Mouse (Mus musculus) frontal cortex, postnatal 14 days (tissue): Measurements from ENCODE around the gene Zcchc12.

Experiments used
- DNase-seq, 2 experiments: peaks; one replicate each; pipeline ENCODE4 v3.0.0; 2022; ENCODE audit warnings: low spot score in 2 of 2

Gene Zcchc12

DNA sequence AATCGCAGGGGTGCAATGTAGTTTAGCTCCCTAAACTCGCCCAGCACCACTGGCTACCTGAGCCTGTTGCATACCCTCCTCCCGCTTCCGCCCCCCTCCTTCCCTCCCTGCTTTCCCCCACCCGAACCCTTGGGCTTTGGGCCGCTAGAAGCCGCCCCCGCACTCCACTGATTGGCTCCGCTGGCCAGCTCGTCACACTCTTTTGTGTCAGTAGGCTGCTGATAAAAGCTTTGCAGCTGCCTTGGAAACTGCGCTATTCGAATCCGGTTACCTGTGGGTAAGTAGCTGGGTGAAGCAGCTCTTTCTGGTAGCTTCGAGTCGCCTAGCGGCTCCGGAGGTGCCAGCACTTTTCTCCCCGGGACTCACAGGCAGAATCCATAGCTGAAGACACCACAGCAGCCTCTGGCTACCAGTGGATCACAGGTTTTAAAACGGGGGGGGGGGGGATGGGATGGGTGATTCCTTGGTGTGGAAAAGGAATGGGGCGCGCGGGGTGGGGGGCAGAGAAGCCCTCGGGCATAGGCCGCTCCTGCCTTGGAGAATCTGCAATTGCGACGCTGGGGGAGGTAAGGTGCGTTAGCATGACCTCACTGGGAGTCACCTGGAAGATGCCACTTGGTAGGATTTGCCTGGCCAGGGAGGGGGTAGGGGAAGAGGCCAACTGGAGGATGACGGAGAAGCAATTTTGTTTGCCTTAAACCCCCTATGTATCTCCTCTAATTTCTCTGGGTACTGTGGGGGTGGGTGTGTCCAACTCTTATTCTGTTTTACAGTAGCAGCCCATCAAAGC lies at the start of gene Zcchc12:
Gene Zcchc12 (plus strand): TSS at position 169 of the 790 bp plus-strand sequence.
- DNase-seq = peak; percentile 36 to 49

DNA sequence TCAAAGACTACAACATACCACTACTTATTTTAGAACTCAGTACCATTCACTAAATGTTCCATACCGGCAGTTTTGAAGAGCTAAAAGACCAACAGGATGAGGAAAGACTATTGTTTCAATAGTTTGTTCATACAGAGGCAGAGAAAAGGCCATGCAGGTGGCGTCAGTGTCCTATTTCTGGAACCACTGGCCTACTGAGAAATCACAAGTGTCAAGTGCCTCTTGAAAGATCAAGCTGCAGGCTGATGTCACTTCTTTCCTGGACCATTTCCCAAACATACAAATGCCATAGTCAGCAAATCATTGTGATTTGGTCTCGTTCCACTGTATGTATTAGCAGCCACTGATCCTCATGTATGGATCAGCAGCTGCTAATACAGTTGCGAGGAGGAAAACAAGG lies 49.0 kb upstream of the Zcchc12 start:
- no peak for DNase-seq

DNA sequence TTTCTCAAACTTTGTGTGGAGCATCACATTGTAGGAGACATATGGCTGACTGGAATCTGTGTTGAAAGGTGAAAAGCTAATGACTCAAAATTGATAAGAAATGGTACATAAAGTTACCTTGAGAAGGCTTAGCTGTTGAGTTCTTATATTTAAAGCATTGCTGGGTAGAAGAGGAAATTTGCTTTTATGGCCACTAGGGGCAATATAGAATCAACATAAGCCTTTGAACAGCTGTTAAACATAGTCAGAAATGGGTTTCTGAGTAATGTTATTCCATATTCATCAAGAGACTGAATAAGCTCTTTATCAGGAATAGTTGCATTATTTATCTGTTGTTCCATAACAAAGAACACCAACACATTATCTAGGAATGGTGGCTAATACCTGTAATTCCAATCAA lies 45.6 kb upstream of the Zcchc12 start:
- DNase-seq = no peak

DNA sequence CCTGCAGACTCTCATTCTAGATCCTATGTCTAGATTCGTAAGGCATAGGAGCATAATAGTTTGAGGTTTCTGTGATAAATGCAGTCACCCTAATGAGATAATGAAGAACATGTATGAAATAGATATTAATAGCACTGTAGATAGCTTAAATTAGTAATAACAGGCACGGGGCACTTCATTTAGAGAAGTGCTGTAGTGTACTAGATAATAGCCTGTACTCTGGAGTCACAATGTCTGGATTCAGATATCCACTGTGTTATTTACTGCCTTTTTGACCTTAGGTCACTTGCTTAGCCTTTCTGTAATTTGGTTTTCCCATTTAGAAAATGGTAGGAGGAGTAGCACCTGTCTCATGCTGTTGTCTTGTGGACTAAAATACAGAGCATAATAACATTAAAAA lies 39.0 kb upstream of the Zcchc12 start:
- DNase-seq = no peak

DNA sequence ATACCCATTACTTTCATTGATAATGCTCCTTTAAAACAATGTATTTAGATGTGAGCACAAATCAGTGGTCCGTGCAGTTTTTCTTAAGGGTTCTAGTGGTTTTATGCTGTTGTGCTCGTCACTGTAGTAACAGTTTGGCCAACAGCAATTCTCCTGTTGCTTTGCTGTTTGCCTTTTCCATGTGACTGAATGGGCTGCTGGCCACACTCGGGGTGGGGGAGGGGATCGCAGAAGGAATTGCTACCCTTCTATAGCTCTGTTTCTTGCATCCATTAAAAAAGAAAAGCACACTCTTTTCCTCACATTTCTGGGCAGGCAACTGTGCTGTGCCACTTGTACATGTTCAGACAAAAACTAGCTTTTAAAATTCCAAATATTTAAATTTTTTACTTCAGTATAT lies 34.1 kb upstream of the Zcchc12 start:
- DNase-seq = no peak

DNA sequence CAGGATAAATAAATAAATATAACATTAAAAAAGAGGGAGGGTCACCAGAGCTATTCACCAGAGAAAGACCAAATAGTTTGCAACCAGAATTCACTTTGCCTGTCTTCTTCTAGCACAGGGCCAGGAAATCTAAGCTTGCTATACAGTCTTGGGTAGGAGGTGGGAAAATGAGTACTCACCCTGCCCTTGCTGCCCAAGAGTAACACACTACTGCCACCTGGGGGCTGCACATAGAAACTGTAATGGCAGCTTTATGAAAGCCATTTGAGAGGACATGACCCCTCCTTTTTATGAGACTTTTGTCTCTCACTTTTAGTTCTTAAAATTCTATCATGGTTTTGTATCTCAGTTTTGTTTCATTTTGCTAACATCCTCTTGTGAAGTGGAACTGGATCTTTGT lies 12.1 kb upstream of the Zcchc12 start:
- DNase-seq = no peak

DNA sequence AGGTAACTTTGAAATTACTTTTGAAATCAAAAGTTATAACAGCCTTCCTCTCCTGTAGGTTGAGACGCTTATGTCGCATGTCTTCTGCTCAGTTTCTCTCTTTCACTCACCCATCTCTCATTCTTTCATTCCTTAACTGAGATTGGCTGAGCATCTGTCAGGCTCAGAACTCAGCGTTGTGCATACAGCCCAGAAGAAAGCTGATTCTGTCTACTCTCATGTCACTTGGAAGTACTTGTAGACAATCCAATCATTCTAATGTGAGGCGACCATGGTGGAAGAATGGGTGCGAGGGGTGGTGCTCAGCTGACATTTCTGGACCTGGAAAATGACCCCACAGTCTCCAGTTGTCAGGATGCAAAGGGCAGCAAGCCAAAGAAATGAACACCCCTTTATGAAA lies 9.7 kb upstream of the Zcchc12 start:
- DNase-seq = no peak

DNA sequence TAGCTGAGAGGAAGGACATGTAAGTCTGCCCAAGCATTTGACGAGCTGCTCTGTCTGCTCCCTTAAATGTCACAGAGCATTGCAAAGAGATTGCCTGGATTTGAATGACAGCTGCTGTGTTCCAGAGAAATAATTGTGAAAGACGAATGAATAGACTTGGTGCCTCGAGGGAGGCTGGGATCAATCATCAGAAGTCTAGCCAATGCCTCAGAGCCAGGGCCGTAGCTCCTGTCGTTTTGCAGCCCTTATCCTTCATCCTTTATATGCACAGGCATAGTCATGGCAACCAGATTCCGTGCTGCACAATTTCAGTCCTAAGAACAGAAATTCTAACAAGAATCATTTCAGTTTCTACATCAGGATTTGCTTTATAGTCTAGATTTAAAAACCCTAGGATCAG lies 9.3 kb upstream of the Zcchc12 start:
- no peak for DNase-seq

DNA sequence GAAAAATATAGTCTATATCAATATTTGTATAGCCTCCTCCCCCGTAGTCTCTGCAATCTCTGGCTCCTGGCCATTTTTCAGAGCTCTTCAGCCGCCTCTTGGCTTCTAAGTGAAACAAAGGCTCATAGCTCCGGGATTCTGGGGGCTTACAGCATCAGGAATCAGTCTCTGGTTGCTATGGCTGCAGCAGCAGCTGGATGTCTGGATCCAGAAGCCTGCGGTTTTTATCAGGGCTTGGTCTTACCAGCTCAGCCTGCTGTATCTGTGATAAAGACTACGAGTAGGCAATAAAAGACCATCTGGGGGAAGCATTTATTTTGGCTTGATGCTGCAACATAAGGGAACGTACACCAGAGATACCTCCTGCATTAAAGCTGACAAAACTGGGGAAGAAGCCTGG lies 1.8 kb upstream of the Zcchc12 start:
- DNase-seq = no peak

DNA sequence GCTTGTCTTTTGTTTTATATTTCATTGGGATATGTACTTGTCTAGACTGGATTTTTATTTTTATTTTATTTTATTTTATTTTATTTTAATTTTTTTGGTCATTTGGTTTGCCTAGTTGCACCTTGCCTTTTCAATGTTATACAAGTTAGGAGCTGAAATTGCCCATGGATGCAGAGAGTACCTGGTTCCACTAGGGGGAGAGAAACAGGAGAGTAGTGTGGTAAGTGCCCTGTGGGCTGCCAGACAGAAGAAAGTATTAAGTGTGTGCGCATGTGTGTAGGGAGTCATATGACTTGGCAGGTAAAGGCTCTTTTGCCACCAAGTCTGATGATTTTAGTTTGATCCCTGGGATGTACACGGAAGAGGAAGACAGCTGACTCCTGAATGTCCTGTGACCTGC lies 13.8 kb downstream of the Zcchc12 start:
- no peak for DNase-seq

DNA sequence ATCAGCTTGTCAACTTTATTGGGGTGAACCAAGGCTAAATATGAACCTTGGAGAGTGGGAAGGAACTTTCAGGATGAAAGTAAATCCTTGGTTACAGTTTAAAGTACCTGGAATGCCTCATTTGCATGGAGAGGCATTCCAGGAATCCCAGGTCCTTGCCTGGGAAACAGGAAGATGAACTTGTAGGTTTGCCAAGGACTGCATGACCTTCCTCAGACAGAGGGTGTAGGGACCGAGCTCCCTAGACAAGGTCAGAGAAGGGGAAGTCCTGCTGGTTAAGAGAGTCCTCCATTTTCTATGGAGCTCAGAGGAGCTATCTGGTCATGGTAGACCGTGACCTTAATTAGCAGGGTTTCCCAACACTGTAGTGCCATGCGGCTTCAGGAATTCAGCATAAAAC lies 15.5 kb downstream of the Zcchc12 start:
- no peak for DNase-seq

DNA sequence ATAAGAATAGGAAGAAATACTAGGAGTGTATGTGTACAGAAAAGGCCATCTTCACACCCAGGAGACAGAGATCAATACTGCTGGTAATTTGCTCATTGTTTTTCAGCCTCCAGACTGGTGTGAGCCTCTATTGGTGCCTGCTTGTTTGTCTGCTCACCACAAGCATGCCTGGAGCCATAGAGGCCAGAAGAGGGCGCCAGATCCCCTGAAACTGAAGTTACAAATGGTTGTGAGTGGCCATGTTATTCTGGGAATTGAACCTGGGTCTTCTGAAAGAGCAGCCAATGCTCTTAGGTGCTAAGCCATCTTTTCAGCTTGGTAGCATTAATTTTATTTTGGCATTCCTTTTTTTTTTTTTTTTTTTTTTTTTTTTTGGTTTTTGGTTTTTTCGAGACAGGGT lies 25.7 kb downstream of the Zcchc12 start:
- no peak for DNase-seq

DNA sequence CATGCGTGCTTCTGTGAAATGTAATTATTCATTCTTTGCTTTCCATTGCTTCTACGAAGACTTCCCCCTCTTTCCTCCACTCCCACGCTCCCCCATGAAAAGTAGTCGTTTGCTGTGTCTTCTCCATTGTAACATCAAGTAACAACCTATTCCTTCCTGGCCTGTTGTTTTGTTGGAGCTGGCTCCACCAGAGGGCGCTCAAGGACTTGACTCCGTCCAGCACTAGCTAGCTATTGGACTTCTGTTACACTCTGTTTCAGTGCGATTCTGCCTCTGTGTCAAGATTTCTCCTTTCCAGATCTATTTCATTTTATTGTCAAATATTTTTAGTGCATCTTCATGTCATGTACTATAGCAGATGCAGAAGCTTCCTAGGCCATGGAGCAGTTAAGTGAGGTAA lies 30.1 kb downstream of the Zcchc12 start:
- DNase-seq = peak; percentile 58 to 78

DNA sequence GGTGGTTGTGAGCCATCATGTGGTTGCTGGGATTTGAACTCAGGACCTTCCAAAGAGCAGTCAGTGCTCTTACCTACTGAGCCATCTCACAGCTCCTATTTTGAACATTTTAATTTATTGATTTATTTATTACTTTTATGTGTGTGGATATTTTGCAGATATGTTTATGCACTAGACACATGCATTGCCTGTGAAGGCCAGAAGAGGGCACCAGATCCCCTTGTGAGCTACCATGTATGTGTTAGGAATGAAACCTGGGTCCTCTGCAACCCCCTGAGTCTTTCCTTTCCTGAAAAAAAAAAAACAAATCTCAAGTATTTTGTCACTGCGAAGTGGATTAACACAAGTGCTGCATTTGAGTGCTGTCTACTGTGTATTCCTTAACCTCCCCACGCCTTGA lies 30.9 kb downstream of the Zcchc12 start:
- DNase-seq = peak; percentile 8 to 44

DNA sequence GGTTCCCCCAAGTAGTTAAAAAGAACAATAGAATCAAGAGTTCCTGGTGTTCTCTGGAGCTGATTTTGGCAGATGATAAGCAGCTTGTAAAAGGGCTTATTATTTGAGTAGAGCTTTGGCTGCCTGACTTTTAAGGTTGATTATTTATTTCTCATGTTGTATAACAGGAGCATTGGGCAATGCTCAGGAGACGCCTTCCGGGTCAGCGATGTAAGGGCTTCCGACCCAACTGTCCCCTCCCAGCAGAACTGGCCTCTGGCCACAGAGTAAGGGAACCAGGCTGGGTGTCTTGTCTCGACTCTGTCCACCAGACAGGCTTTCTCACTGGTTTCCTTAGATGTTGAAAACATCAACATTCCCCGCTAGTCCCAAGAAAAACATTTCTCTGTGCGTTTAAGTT lies 33.2 kb downstream of the Zcchc12 start:
- no peak for DNase-seq

DNA sequence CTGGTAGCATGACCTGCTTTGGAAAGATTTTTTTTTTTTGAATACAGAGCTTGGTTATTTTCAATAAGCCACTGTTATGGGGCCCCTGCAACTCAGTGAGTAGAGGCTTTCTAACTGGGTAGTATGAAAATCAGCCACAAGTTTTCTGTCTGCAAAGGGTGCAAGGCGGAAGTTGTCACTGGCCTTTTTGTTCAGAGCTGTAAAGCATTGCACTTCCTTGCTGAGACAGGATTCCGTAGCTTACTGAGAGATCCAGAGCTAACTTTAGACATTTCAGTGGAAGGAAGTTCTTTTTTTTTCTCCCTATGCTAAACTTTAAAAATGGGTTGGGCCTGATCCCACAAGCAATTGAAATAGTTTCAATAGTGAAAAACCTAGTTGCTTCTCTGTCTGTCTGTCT lies 33.6 kb downstream of the Zcchc12 start:
- no peak for DNase-seq

DNA sequence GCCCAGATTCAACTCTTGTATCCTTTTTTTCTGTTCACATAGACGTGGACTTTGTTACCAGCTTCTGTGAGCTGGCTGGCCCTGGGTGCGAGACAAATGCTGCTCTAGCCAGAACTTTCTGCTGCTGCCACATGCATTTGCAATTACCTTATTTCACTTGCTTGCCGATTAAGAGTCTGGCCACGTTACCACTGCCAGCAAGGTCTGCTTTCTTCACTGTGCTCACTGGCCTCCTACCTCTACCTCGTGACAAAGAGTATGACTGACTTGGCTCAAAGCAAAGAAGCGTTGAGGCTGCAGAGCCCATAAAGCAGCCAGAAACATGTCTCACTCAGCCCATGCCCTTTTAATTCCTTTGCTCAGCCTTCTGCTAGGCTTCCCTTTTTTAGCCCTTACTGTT lies 39.9 kb downstream of the Zcchc12 start:
- DNase-seq = no peak
